Mouse (Mus musculus) hindbrain, postnatal 0 days (tissue): Measurements from ENCODE around the gene Gm37596. TPM values are rescaled to one million over a fixed set of nuclear protein-coding genes. Genes with fewer than 3 reads are reported as not detected.
"Not testable (repeated sequence)": the region's sequence is repeated elsewhere in the genome, so short reads cannot be mapped to it uniquely, and the experiment has no call there.

Source experiments
- ATAC-seq: fragments of 200-750 bp; cut with Nextera tagmentation; 2 replicates; pipeline ENCODE4 v1.8.0; 2017; ENCODE audit warnings: mild to moderate bottlenecking, moderate TSS enrichment, moderate library complexity
- DNase-seq: peaks from one replicate; pipeline ENCODE4 v3.0.0-alpha.2; 2015; ENCODE audit warnings: low spot score
- H3K27ac ChIP-seq: fragments of 300-500 bp; sonication (generic); 2 replicates; pipeline ENCODE4 v1.5.1; 2014; ENCODE audit warnings: mild to moderate bottlenecking
- H3K27me3 ChIP-seq: fragments of 300-500 bp; sonication (generic); 2 replicates; pipeline ENCODE4 v1.6.1; 2014; ENCODE audit warnings: low read length, mixed read lengths; ENCODE audit not compliant: insufficient read depth
- H3K36me3 ChIP-seq: fragments of 300-500 bp; sonication (generic); 2 replicates; pipeline ENCODE4 v1.6.1; 2014; ENCODE audit warnings: low read length, mixed read lengths; ENCODE audit not compliant: insufficient read depth
- H3K4me1 ChIP-seq: fragments of 300-500 bp; sonication (generic); 2 replicates; pipeline ENCODE4 v1.6.1; 2014; ENCODE audit warnings: antibody characterized with exemption, low read length, mixed read lengths; ENCODE audit not compliant: insufficient read depth
- H3K4me2 ChIP-seq: fragments of 300-500 bp; sonication (generic); 2 replicates; pipeline ENCODE4 v1.6.1; 2014; ENCODE audit warnings: low read depth, mild to moderate bottlenecking, low read length, moderate library complexity, mixed read lengths
- H3K4me3 ChIP-seq: fragments of 300-500 bp; sonication (generic); 2 replicates; pipeline ENCODE4 v1.5.1; 2014; ENCODE audit warnings: low read length
- H3K9ac ChIP-seq: fragments of 300-500 bp; sonication (generic); replicated peaks from 2 replicates; pipeline ENCODE4 v1.6.1; 2014; ENCODE audit warnings: mild to moderate bottlenecking, low read length, moderate library complexity, mixed read lengths
- H3K9me3 ChIP-seq: fragments of 300-500 bp; sonication (generic); 2 replicates; pipeline ENCODE4 v1.6.1; 2016; ENCODE audit warnings: low read length, mixed read lengths
- CTCF ChIP-seq: IDR thresholded peaks from 2 replicates; pipeline ENCODE4 v1.5.1; 2016; ENCODE audit warnings: antibody characterized with exemption, control low read depth, low read depth
- WGBS: fragments of 180-500 bp; shearing (Covaris S2); extraction: QIAGEN DNeasy Blood & Tissue Kit; methylation state at CpG from one replicate; pipeline ENCODE4 v1.1.7; 2014; 5-methylcytosine and 5-hydroxymethylcytosine counted together
- polyA plus RNA-seq: library from polyadenylated mRNA; unstranded; fragments of >200 nt; fragmentation: Nextera tagmentation; extraction: Ambion mirVana; gene quantifications from 2 replicates; pipeline ENCODE4 v1.2.1, GENCODE M21; 2015
- total RNA-seq: library from RNA; depleted of rRNA; stranded (reverse); fragments of >200 nt; gene quantifications from 2 replicates; pipeline ENCODE4 v1.2.3, GENCODE M21; 2014; rRNA removed

The Gm37596 gene
- total RNA-seq (not detected in 2 replicates), polyA plus RNA-seq (not detected in 2 replicates)

DNA sequence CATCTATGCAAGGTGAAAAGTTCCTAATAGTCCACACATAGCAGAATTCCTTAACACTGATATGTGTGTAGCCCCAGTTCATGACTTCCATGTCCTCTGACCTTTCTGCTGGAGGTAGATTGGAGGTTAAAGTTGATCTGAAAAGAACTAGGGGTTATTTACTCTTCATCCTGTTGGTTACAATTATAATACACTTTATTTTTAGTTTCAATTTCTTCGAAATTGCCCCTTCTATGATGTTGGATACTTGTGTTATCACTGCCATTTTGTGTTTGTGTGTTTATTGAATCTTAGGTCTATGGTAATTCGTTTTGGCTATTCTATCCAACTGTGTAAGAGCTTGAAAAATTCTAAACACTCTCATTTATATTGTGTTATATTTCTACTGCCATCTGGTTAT lies at the start of gene Gm37596:
Gene Gm37596, minus strand, starts transcription at position 101 of the 400 bp plus-strand sequence.
- H3K4me3 ChIP-seq, ATAC-seq, H3K4me2 ChIP-seq, H3K9me3 ChIP-seq, H3K4me1 ChIP-seq, H3K9ac ChIP-seq, DNase-seq, H3K27ac ChIP-seq, H3K27me3 ChIP-seq, H3K36me3 ChIP-seq: not testable (repeated sequence)
- WGBS, result 62% methylated on average over 1 of the region's 2 CpGs

DNA sequence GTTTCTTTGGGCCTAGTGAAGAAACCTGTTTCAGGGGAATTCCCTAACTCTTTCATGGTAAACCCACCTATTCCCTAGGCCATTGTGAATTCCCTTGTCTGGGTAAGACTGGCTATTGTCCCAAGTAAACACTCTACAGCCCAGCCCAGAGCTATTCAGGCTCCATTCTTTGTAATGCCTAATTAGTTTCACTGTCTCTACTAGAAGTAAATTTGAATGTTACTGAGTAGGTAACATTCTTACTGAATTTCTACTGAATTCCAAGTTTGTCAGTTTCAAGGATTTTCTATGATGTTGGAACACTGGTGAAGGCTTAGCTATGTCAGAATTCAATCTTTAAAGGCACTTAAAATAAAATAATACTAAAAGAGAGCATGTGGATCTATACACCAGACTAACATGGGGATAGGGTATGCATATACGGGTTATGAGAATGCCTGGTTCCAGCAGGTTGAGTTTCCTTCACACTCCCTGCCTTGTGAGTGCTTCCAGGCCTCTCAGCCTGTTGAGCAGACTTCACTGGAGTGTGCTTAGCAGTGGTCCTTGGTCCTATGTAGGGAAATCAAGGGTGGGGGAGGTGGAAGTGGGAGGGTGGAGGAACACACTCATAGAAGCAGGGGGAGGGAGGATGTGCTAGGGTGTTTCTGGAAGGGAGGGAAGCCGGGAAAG lies 16.2 kb upstream of the Gm37596 start:
- not testable (repeated sequence) for H3K36me3 ChIP-seq, DNase-seq
- 86% methylated on average over 2 of the region's 2 CpGs for WGBS

DNA sequence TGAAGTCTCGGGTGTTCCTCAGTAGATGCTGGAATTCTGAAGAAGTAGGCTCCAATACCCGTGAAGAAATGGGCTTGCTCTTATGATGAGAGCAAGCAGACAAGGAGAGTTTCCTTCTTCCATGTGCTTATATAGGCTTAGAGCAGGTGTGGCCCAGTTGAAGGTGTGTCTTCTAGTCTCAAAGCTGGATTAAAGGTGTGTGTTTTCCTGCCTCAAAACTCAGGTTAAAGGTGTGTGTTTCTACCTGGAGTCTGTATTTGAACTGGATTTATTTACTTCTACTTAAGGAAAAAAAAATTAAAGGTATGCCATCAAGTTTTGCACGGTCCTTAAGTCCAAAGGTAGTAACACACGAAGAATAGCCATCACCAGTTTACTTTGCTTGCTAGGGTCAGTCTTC lies 16.7 kb downstream of the Gm37596 start, which contains the start of gene Tdpoz1:
Gene Tdpoz1, minus strand, starts transcription at position 101 of the 400 bp plus-strand sequence.
- not testable (repeated sequence) for H3K4me2 ChIP-seq, H3K4me3 ChIP-seq, H3K4me1 ChIP-seq

More for the DNA sequence above, 16.2 kb upstream of the Gm37596 start:
- not testable (repeated sequence) for H3K4me3 ChIP-seq, H3K4me1 ChIP-seq, ATAC-seq, H3K4me2 ChIP-seq, H3K9me3 ChIP-seq, H3K9ac ChIP-seq, H3K27ac ChIP-seq, H3K27me3 ChIP-seq

DNA sequence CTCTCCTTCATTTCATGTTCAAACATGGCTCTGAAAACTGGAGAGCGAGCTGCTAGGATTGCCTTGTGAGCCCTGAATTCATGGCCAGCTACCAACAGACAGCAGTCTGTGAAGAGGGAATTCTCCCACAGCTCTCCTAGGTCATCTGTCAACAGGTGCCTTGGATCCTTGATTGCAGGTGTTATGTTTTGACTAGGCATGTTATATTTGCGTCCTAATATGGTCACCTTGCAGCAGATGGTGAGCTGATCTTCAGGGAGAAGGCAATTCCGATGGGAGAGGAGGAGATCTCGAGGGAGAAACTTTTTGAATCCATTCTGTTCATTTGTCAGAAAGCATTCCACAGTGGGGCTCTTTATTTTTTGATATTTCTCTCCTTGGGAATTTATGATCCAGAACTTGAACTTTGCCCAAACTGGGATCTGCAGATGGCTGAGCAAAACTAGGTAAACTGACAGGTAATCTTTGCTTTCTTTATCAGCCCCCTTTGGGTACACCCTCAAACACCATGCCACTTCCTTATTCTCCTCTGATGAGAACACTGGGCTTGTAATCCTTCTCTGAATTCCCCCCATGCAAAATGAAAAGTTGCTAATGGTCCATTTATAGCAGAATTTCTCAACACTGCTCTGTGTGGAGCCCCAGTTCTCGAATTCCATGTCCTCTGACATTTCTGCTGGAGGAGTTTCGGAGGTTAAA lies 21.9 kb downstream of the Gm37596 start:
- WGBS, result 87% methylated on average over 5 of the region's 6 CpGs
- not testable (repeated sequence) for H3K4me2 ChIP-seq, H3K27ac ChIP-seq, H3K36me3 ChIP-seq, DNase-seq, H3K9ac ChIP-seq, H3K9me3 ChIP-seq, H3K27me3 ChIP-seq, H3K4me3 ChIP-seq, ATAC-seq, H3K4me1 ChIP-seq

More for the DNA sequence above, 16.7 kb downstream of the Gm37596 start, which contains the start of gene Tdpoz1:
- WGBS, result 90% methylated on average over 2 of the region's 4 CpGs
- H3K27ac ChIP-seq, H3K9ac ChIP-seq, H3K27me3 ChIP-seq, DNase-seq, H3K9me3 ChIP-seq, ATAC-seq, H3K36me3 ChIP-seq: not testable (repeated sequence)

DNA sequence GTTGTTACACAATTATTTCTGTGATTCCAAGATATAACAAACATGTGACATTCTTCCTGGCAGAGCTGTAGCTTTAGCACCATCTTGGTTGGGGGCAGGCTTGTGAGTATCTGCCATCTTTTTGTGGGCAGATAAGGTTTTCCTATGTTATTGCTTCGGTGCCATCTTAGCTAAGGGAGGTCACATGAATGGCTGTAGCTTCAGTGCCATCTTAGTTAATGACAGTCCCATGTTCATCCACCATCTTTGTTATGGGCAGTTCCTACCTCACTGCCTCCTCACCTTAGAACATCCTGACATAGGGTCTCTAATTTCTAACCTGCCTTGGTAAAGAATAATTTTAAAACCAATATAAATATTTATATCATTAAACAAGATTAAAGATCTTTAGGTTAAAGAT lies 38.6 kb downstream of the Gm37596 start:
- no peaks in the 10 kb centered on the region for H3K27me3 ChIP-seq
- H3K36me3 ChIP-seq, result no peaks in the 10 kb centered on the region
- no peak for ATAC-seq
- H3K9me3 ChIP-seq, result no peaks in the 10 kb centered on the region
- H3K4me3 ChIP-seq, result no peak overlapping the region
- H3K4me2 ChIP-seq, result no peak overlapping the region
- H3K27ac ChIP-seq, result no peak overlapping the region
- 78% methylated on average over 1 of the region's 1 CpGs for WGBS
- no peak for DNase-seq
- H3K4me1 ChIP-seq, result no peaks in the 10 kb centered on the region
- H3K9ac ChIP-seq, result no peak overlapping the region
- TF ChIP-seq CTCF, result no peak

DNA sequence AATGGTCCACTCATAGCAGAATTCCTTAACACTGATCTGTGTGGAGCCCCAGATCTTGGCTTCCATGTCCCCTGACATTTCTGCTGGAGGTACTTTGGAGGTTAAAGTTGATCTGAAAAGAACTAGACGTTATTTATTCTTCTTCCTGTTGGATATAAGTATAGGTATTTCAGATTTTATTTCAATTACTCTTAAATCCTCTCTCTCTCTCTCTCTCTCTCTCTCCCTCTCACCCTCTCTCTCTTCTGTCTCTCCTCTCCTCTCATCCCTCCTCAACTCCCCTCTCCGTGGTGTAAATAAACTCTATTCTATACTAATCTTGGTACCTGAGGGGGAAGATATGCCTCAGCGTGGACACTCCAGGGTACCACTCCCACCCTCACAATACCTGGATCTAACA lies 40.3 kb downstream of the Gm37596 start, which contains the start of gene Tdpoz2:
Gene Tdpoz2, minus strand, starts transcription at position 101 of the 400 bp plus-strand sequence.
- TF ChIP-seq CTCF, result no peak
- ATAC-seq (no peak), DNase-seq (no peak)
- Histone ChIP-seq H3K36me3 (no peaks in the 10 kb centered on the region), H3K9ac (no peak within 1 kb of the TSS), H3K4me2 (no peak within 1 kb of the TSS), H3K9me3 (no peaks in the 10 kb centered on the region), H3K4me1 (no peaks in the 10 kb centered on the region), H3K4me3 (no peak within 1 kb of the TSS), H3K27me3 (no peaks in the 10 kb centered on the region), H3K27ac (no peak within 1 kb of the TSS)
- 85% methylated on average over 3 of the region's 3 CpGs for WGBS

Other genes with a start within 250 kb of the Gm37596 start
- gene Tchhl1, start 224.3 kb downstream of the Gm37596 start, total RNA-seq, result not detected in 2 replicates
- not detected in 2 replicates for gene Tchhl1, start 224.3 kb downstream of the Gm37596 start, polyA plus RNA-seq
- gene S100a11, start 172.6 kb downstream of the Gm37596 start, total RNA-seq, result 9.7 and 16.4 TPM in 2 replicates
- 234 and 235 TPM in 2 replicates for gene S100a11, start 172.6 kb downstream of the Gm37596 start, polyA plus RNA-seq
- 91.5 and 109 TPM in 2 replicates for gene S100a10, start 138.0 kb downstream of the Gm37596 start, total RNA-seq
- gene S100a10, start 138.0 kb downstream of the Gm37596 start, polyA plus RNA-seq, result 198 and 206 TPM in 2 replicates
- gene Tdpoz2, start 40.4 kb downstream of the Gm37596 start, total RNA-seq, result not detected in 2 replicates
- not detected in 2 replicates for gene Tdpoz2, start 40.4 kb downstream of the Gm37596 start, polyA plus RNA-seq
- gene Tdpoz1, start 16.8 kb downstream of the Gm37596 start, total RNA-seq, result not detected in 2 replicates
- not detected in 2 replicates for gene Tdpoz1, start 16.8 kb downstream of the Gm37596 start, polyA plus RNA-seq
- gene Gm5773, start 79.9 kb upstream of the Gm37596 start, total RNA-seq, result not detected in 2 replicates
- not detected in 2 replicates for gene Gm5773, start 79.9 kb upstream of the Gm37596 start, polyA plus RNA-seq
- gene Tdpoz4, start 103.3 kb upstream of the Gm37596 start, total RNA-seq, result not detected in 2 replicates
- gene Tdpoz4, start 103.3 kb upstream of the Gm37596 start, polyA plus RNA-seq, result not detected in 2 replicates
- not detected in 2 replicates for gene Tdpoz3, start 132.9 kb upstream of the Gm37596 start, total RNA-seq
- not detected in 2 replicates for gene Tdpoz3, start 132.9 kb upstream of the Gm37596 start, polyA plus RNA-seq